Mouse (Mus musculus) kidney, postnatal 25 days (tissue): ENCODE results near the gene E130311K13Rik.
A peak's percentile ranks its signal among the peaks of the same experiment; 100 is the strongest.

ENCODE experiments used
- DNase-seq, 2 experiments: peaks; one replicate each; pipeline ENCODE4 v3.0.0; 2021; ENCODE audit warnings: mixed read lengths in 2 of 2

The E130311K13Rik gene

GRCm38 (mm10) chr3:63928878-63929859, at the start of gene E130311K13Rik:
TSS of gene E130311K13Rik (minus strand) at chr3:63929472.
- peak; percentile 92 to 93 for DNase-seq

GRCm38 (mm10) chr3:63977895-63978294, 48.6 kb upstream of the E130311K13Rik start:
- DNase-seq = no peak

- DNase-seq = peak; percentile 96
Observed at GRCm38 (mm10) chr3:63975955-63976908, 47.0 kb upstream of the E130311K13Rik start, which contains the start of gene Gmps. TSS of gene Gmps (plus strand) at chr3:63976106.

- no peak for DNase-seq
Observed at GRCm38 (mm10) chr3:63965929-63966328, 36.7 kb upstream of the E130311K13Rik start.

GRCm38 (mm10) chr3:63964922-63965249, 35.6 kb upstream of the E130311K13Rik start:
- no peak for DNase-seq

GRCm38 (mm10) chr3:63964100-63964921, 35.0 kb upstream of the E130311K13Rik start, which contains the start of gene Slc33a1:
TSS of gene Slc33a1 (minus strand) at chr3:63964768.
- DNase-seq = peak; percentile 99 to 100

GRCm38 (mm10) chr3:63963421-63964099, 34.3 kb upstream of the E130311K13Rik start:
- peak; percentile 42 to 48 for DNase-seq

GRCm38 (mm10) chr3:63949837-63950236, 20.6 kb upstream of the E130311K13Rik start:
- no peak for DNase-seq

- no peak for DNase-seq
Observed at GRCm38 (mm10) chr3:63941204-63941850, 12.1 kb upstream of the E130311K13Rik start.

GRCm38 (mm10) chr3:63938928-63939327, 9.7 kb upstream of the E130311K13Rik start:
- DNase-seq = peak; percentile 6 to 37

- DNase-seq = peak; percentile 41 to 54
Observed at GRCm38 (mm10) chr3:63919634-63920033, 9.6 kb downstream of the E130311K13Rik start.

GRCm38 (mm10) chr3:63910301-63910700, 19.0 kb downstream of the E130311K13Rik start:
- DNase-seq = no peak

- peak; percentile 44 to 58 for DNase-seq
Observed at GRCm38 (mm10) chr3:63905241-63905640, 24.0 kb downstream of the E130311K13Rik start.

- no peak for DNase-seq
Observed at GRCm38 (mm10) chr3:63904157-63904556, 25.1 kb downstream of the E130311K13Rik start.

GRCm38 (mm10) chr3:63900021-63900571, 29.2 kb downstream of the E130311K13Rik start:
- peak in 1 of 2 experiments; percentile 6 for DNase-seq

- DNase-seq = peak; percentile 63 to 81
Observed at GRCm38 (mm10) chr3:63899309-63899695, 30.0 kb downstream of the E130311K13Rik start, which contains the start of gene Plch1. TSS of gene Plch1 (minus strand) at chr3:63899472.

GRCm38 (mm10) chr3:63898581-63899308, 30.5 kb downstream of the E130311K13Rik start:
- peak; percentile 91 to 94 for DNase-seq

- DNase-seq = no peak
Observed at GRCm38 (mm10) chr3:63897177-63897576, 32.1 kb downstream of the E130311K13Rik start.

GRCm38 (mm10) chr3:63896303-63896702, 33.0 kb downstream of the E130311K13Rik start:
- DNase-seq = no peak

GRCm38 (mm10) chr3:63895786-63896185, 33.5 kb downstream of the E130311K13Rik start:
- no peak for DNase-seq
